Mouse (Mus musculus) T-helper 17 cell (primary cell): ENCODE measurements around the gene Lrrfip1.

ENCODE experiments used
- in situ Hi-C, 2 experiments: fragments of 300-600 bp; cut with MboI, MseI; formaldehyde crosslinking; loops; 1 replicate in 1 of 2; 2 replicates in 1 of 2; pipeline ENCODE4 v1.15.1; 2025; ENCODE audit warnings: high pct_unique_total_duplicates in 2 of 2

The Lrrfip1 gene

DNA sequence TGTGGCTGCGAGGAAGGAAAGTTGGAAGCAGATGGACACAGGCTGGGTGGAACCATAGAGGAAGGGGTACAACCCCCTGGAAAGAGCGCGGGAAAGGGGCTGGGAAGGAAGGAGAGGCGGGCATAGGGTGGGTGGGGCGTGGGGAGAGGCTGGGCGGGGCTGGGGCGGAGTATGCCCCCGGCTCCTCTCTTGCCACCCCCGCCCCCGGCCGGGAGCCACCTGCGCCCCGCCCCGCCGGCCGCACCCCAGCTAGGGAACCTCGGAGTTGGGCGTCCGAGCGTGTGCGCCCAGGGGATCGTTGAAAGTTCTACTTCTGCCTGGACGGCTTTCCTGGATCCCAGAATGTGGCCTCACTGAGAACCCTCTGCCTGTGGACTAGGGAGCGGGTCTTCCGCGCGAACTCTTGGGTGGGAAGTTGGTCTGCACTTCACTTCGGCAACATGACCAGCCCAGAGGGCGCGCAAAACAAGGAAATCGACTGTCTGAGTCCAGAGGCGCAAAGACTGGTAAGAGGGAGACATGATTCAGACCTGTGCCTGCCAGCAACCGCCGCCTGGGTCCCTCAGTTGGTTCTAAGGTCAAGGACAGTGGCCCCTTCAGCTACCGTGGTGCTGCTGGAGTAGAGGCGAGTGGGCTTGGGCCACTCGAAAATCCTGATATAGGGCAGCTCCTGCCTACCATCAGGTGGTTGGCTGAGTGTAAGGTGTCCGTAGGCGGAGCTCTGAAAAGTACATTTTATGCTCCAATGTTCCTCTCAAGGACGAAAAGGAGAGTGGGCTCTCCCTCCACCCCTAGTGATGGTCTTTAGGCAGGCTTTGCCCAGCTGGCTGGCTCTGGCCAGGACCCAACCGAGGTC is 54.9 kb downstream of the Lrrfip1 start:
- in situ Hi-C loops, result no loop called here

DNA sequence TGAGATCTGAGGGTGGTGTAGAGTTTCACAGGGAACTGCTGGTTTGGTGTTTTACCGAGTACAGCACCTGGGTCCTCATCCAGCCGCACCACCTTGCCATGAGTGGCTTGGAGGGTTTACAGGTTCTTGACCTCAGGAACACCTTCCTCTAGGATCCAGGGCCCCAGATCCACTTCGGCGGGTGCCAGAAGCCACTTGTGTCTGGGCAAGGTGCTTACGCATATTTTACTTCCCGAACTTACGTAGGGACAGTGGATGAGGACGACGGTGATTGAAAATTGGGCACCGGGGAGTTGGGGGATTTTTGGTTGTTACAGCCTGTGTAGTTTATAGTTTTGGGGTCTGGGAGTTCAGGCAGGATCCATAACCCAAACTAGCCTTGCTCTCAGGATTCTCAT is 55.5 kb downstream of the Lrrfip1 start:
- in situ Hi-C loops, result no loop called here

- in situ Hi-C loops, result loop anchor here (5.0 kb wide), 1 partner anchor 37 kb away; no protein-coding TSS in a partner anchor
Observed at GRCm38 (mm10) chr1:91054815-91055214, 56.3 kb downstream of the Lrrfip1 start.

- in situ Hi-C loops, result loop anchor here (5.0 kb wide), 1 partner anchor 37 kb away; no protein-coding TSS in a partner anchor
Observed at GRCm38 (mm10) chr1:91055744-91056143, 57.2 kb downstream of the Lrrfip1 start.

DNA sequence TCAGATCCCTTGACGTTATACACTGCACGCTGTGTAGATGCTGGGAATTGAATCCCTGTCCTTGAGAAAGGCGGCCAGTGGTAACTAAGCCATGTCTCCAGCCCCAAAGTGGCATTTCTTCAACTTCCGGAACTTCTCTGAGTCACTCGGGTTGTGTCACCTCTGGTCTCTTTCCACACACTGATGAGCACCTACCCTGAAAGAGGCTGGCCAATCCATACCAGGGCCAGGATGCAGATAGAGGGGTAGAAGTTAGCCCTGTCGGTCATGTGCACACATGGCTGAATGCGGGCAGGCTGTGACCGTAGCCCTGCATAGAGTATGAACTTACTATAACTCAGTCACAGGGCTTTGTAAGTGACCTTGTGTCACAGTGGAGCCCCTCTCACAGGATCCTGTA is 57.9 kb downstream of the Lrrfip1 start:
- in situ Hi-C loops, result loop anchor here (5.0 kb wide), 1 partner anchor 36 kb away; no protein-coding TSS in a partner anchor

GRCm38 (mm10) chr1:91057311-91058245 is 59.0 kb downstream of the Lrrfip1 start:
- in situ Hi-C loops, result loop anchor here (5.0 kb wide), 1 partner anchor 35 kb away; no protein-coding TSS in a partner anchor

DNA sequence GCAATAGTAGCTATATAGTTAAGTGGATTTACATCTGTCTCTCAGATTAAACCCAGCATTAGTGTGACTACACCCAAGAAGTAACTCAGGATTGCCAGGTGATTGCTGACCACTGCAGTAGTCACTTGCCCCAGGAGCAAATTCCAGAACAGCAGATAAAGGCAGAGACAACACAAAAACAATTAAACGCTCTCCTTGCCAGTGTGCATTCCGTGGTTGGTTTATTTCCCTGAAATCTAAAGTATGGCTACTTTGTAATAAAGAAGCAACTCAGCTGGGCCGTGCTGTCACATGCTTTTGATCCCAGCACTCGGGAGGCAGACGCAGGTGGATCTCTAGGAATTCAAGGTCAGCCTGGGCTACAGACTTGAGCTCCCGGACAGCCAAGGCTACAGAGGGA is 59.7 kb downstream of the Lrrfip1 start:
- in situ Hi-C loops, result loop anchor here (5.0 kb wide), 1 partner anchor 34 kb away; no protein-coding TSS in a partner anchor

GRCm38 (mm10) chr1:91059792-91060604 is 61.5 kb downstream of the Lrrfip1 start:
- in situ Hi-C loops, result loop anchor here (5.0 kb wide), 1 partner anchor 32 kb away; no protein-coding TSS in a partner anchor

DNA sequence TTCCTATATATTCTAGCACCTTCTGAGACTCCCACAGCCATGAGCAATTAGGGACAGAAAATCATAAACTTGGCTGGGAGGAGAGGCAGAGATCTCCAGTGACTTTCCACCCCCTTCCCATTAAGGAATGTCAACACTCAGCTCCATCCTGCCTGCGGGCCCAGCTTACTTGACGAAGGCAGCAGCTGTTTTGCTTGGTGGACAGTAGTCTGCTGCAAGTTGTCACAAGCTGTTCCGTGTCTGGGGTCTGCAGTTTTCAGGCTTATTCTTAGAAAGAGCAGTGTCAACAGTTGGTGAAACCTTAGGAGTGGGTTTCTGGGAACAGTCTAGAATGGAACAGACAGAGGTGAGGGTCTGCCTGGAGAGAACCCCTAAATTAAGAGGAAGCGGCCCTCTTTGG is 62.6 kb downstream of the Lrrfip1 start:
- in situ Hi-C loops, result no loop called here

DNA sequence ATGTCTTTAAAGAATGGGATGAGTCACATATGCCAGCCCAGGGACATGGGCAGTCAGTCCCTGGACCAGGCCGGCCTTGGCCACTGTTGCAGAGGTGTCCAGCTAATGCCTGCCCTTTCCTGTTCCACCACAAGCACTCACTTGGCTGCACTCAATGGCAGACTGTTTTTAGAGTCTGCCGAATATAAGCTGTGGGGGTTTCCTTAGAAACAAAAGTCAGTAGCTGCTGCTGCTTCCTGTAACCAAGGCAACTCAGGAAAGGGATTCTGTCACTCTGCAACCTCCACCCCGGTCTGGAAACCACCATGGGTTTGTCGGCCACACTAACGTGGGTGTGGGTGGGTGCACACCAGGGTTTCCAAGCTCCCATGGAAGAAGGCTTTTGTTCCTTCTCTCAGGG is 63.8 kb downstream of the Lrrfip1 start:
- in situ Hi-C loops, result no loop called here

- in situ Hi-C loops, result no loop called here
Observed at GRCm38 (mm10) chr1:91064053-91064452, 65.5 kb downstream of the Lrrfip1 start.

GRCm38 (mm10) chr1:91064903-91065525 is 66.5 kb downstream of the Lrrfip1 start:
- in situ Hi-C loops, result no loop called here

- in situ Hi-C loops, result no loop called here
Observed at GRCm38 (mm10) chr1:91066061-91066460, 67.5 kb downstream of the Lrrfip1 start.

GRCm38 (mm10) chr1:91066599-91066998 is 68.1 kb downstream of the Lrrfip1 start:
- in situ Hi-C loops, result no loop called here

GRCm38 (mm10) chr1:91067716-91068115 is 69.2 kb downstream of the Lrrfip1 start:
- in situ Hi-C loops, result no loop called here

DNA sequence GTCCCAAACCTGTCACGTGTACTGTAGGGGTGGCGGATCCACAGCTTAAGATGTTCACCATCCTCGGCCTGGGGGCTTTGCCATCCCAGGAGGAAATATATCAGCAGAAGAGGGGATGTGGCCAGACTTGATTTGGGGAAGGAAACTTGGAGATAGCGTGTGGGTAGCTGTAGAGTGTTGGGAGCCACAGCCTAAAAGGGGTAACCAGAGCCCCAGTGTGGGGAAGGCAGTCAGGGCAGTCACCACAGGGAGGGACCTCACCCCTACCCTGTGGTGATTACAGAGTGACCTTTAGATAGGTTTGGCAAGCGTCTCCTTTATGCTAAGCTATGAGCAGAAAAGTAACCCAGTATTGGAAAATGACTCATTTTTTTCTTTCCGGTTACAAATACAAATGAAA is 71.0 kb downstream of the Lrrfip1 start:
- in situ Hi-C loops, result no loop called here

- in situ Hi-C loops, result no loop called here
Observed at GRCm38 (mm10) chr1:91070547-91070946, 72.0 kb downstream of the Lrrfip1 start.

DNA sequence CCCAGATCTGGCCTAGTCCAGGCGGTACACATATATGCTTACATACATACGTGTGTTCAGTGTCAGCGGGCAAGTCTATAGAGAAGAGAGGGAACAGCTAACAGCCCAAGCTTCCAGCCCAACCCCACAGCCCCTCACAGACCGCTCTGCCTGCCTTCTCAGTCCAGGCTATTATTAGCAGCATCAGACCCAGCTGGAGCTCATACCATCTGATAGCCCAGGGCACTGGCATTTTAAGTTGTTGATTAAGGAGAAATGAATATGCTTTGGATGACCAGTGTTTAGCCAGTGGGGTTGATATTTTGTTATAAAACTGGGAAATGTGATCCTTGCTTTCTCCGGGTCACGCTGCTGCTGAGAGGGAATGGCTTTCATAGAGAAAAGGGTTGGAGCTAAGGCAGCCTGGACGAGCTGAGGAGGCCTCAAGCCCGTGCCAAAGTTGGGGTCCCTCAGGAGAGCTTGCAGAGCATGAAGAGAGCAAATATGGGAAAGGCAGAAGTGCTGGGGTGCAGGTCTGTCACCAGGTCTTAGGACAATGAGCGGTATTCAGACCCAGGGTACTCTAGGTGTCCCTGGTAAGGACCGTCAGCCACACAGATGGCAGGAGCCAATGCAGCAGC is 73.2 kb downstream of the Lrrfip1 start:
- in situ Hi-C loops, result no loop called here

GRCm38 (mm10) chr1:91076946-91077345 is 78.4 kb downstream of the Lrrfip1 start:
- in situ Hi-C loops, result loop anchor here in 1 of 2 experiments (25.0 kb wide), 1 partner anchor 1835 kb away; the partner anchor contains the start of genes Ankmy1, Dusp28 and Rnpepl1

DNA sequence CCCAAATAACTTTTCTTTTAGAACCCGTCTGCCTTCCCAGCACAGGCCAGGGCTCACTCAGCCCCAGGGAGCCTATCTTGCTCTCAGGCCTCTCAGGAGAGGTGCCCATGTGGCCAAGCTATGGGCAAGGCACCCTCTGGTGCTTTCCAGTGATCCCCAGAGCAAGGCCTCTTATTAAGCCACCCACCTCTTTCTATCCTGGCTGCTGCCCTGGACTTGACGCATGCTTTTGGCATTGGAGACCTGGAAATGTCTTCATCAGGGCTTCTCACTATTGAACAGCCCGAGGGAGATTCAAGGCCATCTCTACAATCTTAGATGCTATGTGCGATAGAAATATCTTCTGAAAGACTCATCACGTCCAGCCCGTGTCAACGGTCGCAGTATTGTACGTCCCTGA is 78.9 kb downstream of the Lrrfip1 start:
- in situ Hi-C loops, result loop anchor here in 1 of 2 experiments (25.0 kb wide), 1 partner anchor 1835 kb away; the partner anchor contains the start of genes Ankmy1, Dusp28 and Rnpepl1
